Mouse (Mus musculus) stomach, postnatal 0 days (tissue): ENCODE data around the gene Cfap46. TPM values are rescaled to one million over a fixed set of nuclear protein-coding genes. Genes with fewer than 3 reads are reported as not detected.

Experiments used
- ATAC-seq: fragments of 200-750 bp; cut with Nextera tagmentation; 2 replicates; pipeline ENCODE4 v1.8.0; 2017; ENCODE audit not compliant: low FRiP score, low TSS enrichment
- DNase-seq: peaks from one replicate; pipeline ENCODE4 v3.0.0-alpha.2; 2016; ENCODE audit warnings: low spot score
- H3K27ac ChIP-seq: fragments of 300-500 bp; sonication (generic); replicated peaks from 2 replicates; pipeline ENCODE4 v1.5.1; 2014; ENCODE audit warnings: mild to moderate bottlenecking, control low read depth
- H3K27me3 ChIP-seq: fragments of 300-500 bp; sonication (generic); 2 replicates; pipeline ENCODE4 v1.6.1; 2014; ENCODE audit warnings: low read length; ENCODE audit not compliant: control insufficient read depth, insufficient read depth
- H3K36me3 ChIP-seq: fragments of 300-500 bp; sonication (generic); 2 replicates; pipeline ENCODE4 v1.6.1; 2014; ENCODE audit warnings: low read length, mixed read lengths; ENCODE audit not compliant: control insufficient read depth, insufficient read depth
- H3K4me1 ChIP-seq: fragments of 300-500 bp; sonication (generic); replicated peaks from 2 replicates; pipeline ENCODE4 v1.6.1; 2014; ENCODE audit warnings: antibody characterized with exemption; ENCODE audit not compliant: control insufficient read depth, insufficient read depth
- H3K4me2 ChIP-seq: fragments of 300-500 bp; sonication (generic); replicated peaks from 2 replicates; pipeline ENCODE4 v1.6.1; 2014; ENCODE audit warnings: low read depth, mild to moderate bottlenecking, control low read depth, moderate library complexity
- H3K4me3 ChIP-seq: fragments of 300-500 bp; sonication (generic); 2 replicates; pipeline ENCODE4 v1.5.1; 2014; ENCODE audit warnings: low read depth, low read length, control low read depth
- H3K9ac ChIP-seq: fragments of 300-500 bp; sonication (generic); 2 replicates; pipeline ENCODE4 v1.6.1; 2014; ENCODE audit warnings: mild to moderate bottlenecking, low read length, control low read depth, mixed read lengths
- H3K9me3 ChIP-seq: fragments of 300-500 bp; sonication (generic); 2 replicates; pipeline ENCODE4 v1.6.1; 2016; ENCODE audit warnings: low read length; ENCODE audit not compliant: control insufficient read depth
- CTCF ChIP-seq: IDR thresholded peaks from 2 replicates; pipeline ENCODE4 v1.5.1; 2016; ENCODE audit warnings: antibody characterized with exemption, low read depth, mild to moderate bottlenecking, moderate library complexity
- EP300 ChIP-seq: optimal IDR thresholded peaks from 2 replicates; pipeline ENCODE3; 2016; ENCODE audit warnings: antibody characterized with exemption
- WGBS: fragments of 180-500 bp; shearing (Covaris S2); extraction: QIAGEN DNeasy Blood & Tissue Kit; methylation state at CpG from one replicate; pipeline ENCODE4 v1.1.7; 2014; 5-methylcytosine and 5-hydroxymethylcytosine counted together
- polyA plus RNA-seq: library from polyadenylated mRNA; unstranded; fragments of >200 nt; fragmentation: Nextera tagmentation; extraction: Ambion mirVana; gene quantifications from 2 replicates; pipeline ENCODE4 v1.2.1, GENCODE M21; 2015

Gene Cfap46
- polyA plus RNA-seq, 1 experiment from 2014 or later = 0.08 TPM

- H3K9me3 ChIP-seq = no peaks in the 10 kb centered on the region
- H3K4me3 ChIP-seq = 0 out of 2 replicates have a peak overlapping the region, but pooled peaks have one; percentile 10
- H3K9ac ChIP-seq = no peak overlapping the region; the same call in 1 of the 2 replicates
These were observed 99.1 kb downstream of the Cfap46 start for GRCm38 (mm10) chr7:139584221-139585175.

GRCm38 (mm10) chr7:139583094-139583737, 100.4 kb downstream of the Cfap46 start:
- ATAC-seq = no peak
- 33% methylated on average over 17 of the region's 17 CpGs for WGBS
- H3K4me2 ChIP-seq = no peak overlapping the region
- peaks cover 3% of the 10 kb centered on the region for H3K36me3 ChIP-seq
- H3K27ac ChIP-seq = no peak overlapping the region
- H3K9me3 ChIP-seq = no peaks in the 10 kb centered on the region
- TF ChIP-seq EP300 = no peak
- TF ChIP-seq CTCF = no peak
- 0 out of 2 replicates have a peak, but pooled peaks cover 2% of the 10 kb centered on the region for H3K4me1 ChIP-seq
- H3K4me3 ChIP-seq = no peak overlapping the region
- H3K9ac ChIP-seq = no peak overlapping the region
- no peak for DNase-seq
- H3K27me3 ChIP-seq = peaks cover 32% of the 10 kb centered on the region; the same call in 1 of the 2 replicates

More at GRCm38 (mm10) chr7:139584221-139585175, 99.1 kb downstream of the Cfap46 start:
- Histone ChIP-seq H3K4me2 (peak overlapping the region; percentile 36; the same call in 1 of the 2 replicates), H3K4me1 (0 out of 2 replicates have a peak, but pooled peaks cover 2% of the 10 kb centered on the region), H3K36me3 (peaks cover under 1% of the 10 kb centered on the region; the same call in 1 of the 2 replicates), H3K27ac (no peak overlapping the region), H3K27me3 (peaks cover 32% of the 10 kb centered on the region; the same call in 1 of the 2 replicates)
- TF ChIP-seq EP300 = no peak
- DNase-seq = no peak
- 4% methylated on average over 53 of the region's 53 CpGs for WGBS
- no peak for ATAC-seq

GRCm38 (mm10) chr7:139582595-139582994, 101.0 kb downstream of the Cfap46 start, which contains the start of gene Nkx6-2:
Nkx6-2 (minus strand) TSS chr7:139582797.
- peaks cover 29% of the 10 kb centered on the region; the same call in 1 of the 2 replicates for H3K27me3 ChIP-seq
- peak within 1 kb of the TSS; percentile 48 for H3K9ac ChIP-seq
- peak within 1 kb of the TSS; percentile 49; the same call in 1 of the 2 replicates for H3K27ac ChIP-seq
- peak within 1 kb of the TSS; percentile 50 for H3K4me2 ChIP-seq
- 0 out of 2 replicates have a peak, but pooled peaks cover 2% of the 10 kb centered on the region for H3K4me1 ChIP-seq
- DNase-seq (peak; percentile 78), ATAC-seq (peak; percentile 70)
- WGBS = 2% methylated on average over 55 of the region's 56 CpGs
- peaks cover 7% of the 10 kb centered on the region for H3K36me3 ChIP-seq
- no peaks in the 10 kb centered on the region for H3K9me3 ChIP-seq
- peak within 1 kb of the TSS; percentile 39 for H3K4me3 ChIP-seq
- no peak for TF ChIP-seq EP300
- no peak for TF ChIP-seq CTCF

- no peak for TF ChIP-seq CTCF
- no peak for TF ChIP-seq EP300
- ATAC-seq (peak; percentile 25; the same call in 1 of the 2 replicates), DNase-seq (peak; percentile 41)
- 0 out of 2 replicates have a peak, but pooled peaks cover 2% of the 10 kb centered on the region for H3K4me1 ChIP-seq
- H3K36me3 ChIP-seq = peaks cover 7% of the 10 kb centered on the region
- H3K4me2 ChIP-seq = peak overlapping the region; percentile 50
- H3K27me3 ChIP-seq = peaks cover 29% of the 10 kb centered on the region; the same call in 1 of the 2 replicates
- H3K27ac ChIP-seq = peak overlapping the region; percentile 49; the same call in 1 of the 2 replicates
- H3K4me3 ChIP-seq = peak overlapping the region; percentile 39
- no peaks in the 10 kb centered on the region for H3K9me3 ChIP-seq
- 1% methylated on average over 80 of the region's 82 CpGs for WGBS
- peak overlapping the region; percentile 48 for H3K9ac ChIP-seq
These were observed 101.6 kb downstream of the Cfap46 start for GRCm38 (mm10) chr7:139581801-139582571.
